Mouse (Mus musculus): ENCODE data around the gene Gm45261. TPM values are rescaled to one million over a fixed set of nuclear protein-coding genes. Genes with fewer than 3 reads are reported as not detected.

Gene Gm45261
- polyA plus RNA-seq, 1 experiment from 2014 or later, result not detected

- Histone ChIP-seq H3K9ac (no peak overlapping the region), H3K27ac (replicated peaks) (no peak overlapping the region), H3K9me3 (replicated peaks) (no peaks in the 10 kb centered on the region), H3K4me2 (no peak overlapping the region), H3K4me1 (replicated peaks) (no peaks in the 10 kb centered on the region), H3K27me3 (no peaks in the 10 kb centered on the region), H3K4me3 (replicated peaks) (no peak overlapping the region), H3K36me3 (replicated peaks) (no peaks in the 10 kb centered on the region)
- WGBS (ENCODE audit: insufficient replicate concordance), result 26% methylated on average over 1 of the region's 1 CpGs
- no peak for ATAC-seq (ENCODE audit: insufficient read depth)
These were observed 9.2 kb downstream of the Gm45261 start for GRCm38 (mm10) chr1:80451914-80452549.

DNA sequence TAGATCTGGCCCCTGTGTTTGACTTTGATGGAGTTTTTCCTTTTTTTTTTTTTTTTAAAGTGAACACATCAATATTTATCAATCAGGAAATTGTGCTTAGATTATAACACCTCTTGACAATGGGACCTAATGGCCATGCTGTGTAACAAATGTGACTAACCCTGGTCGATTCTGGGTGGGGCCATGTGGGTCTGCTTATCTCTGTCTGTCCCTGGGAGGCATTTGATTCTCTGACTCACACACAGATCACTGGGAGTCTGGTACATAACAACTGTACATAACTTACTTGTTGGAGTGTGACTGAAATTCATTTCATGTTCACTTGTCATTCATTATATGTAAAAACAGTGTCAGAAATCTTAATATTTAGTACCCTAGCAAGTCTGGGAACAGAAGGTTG is 13.7 kb downstream of the Gm45261 start:
- Histone ChIP-seq H3K4me2 (no peak overlapping the region), H3K4me3 (replicated peaks) (no peak overlapping the region), H3K27ac (replicated peaks) (no peak overlapping the region), H3K36me3 (replicated peaks) (no peaks in the 10 kb centered on the region), H3K9me3 (replicated peaks) (no peaks in the 10 kb centered on the region), H3K4me1 (replicated peaks) (no peaks in the 10 kb centered on the region), H3K9ac (no peak overlapping the region), H3K27me3 (no peaks in the 10 kb centered on the region)
- WGBS (ENCODE audit: insufficient replicate concordance), result 4% methylated on average over 1 of the region's 1 CpGs
- no peak for ATAC-seq (ENCODE audit: insufficient read depth)

DNA sequence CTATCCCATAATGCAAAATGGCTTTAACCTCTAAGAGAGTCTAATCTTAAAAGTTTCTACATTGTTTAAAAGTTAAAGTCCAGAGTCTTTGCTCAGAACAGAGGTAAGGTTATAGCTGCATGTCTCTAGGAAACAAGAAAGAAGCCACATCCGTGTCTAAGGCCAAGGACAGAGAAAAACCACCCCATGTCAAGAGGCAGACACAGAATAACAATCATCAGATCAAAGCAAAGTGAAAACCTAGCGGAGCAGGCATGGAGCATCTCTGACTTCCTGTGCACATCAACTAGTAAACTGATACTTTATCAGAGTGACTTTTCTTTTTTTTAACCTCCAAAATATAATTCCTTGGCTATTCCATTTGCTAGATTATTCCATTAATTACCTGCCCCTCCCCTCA is 20.3 kb downstream of the Gm45261 start:
- Histone ChIP-seq H3K27me3 (no peaks in the 10 kb centered on the region), H3K4me2 (no peak overlapping the region), H3K9me3 (replicated peaks) (no peaks in the 10 kb centered on the region), H3K4me1 (replicated peaks) (no peaks in the 10 kb centered on the region), H3K9ac (no peak overlapping the region), H3K36me3 (replicated peaks) (no peaks in the 10 kb centered on the region), H3K27ac (replicated peaks) (no peak overlapping the region), H3K4me3 (replicated peaks) (no peak overlapping the region)
- 53% methylated on average over 2 of the region's 2 CpGs for WGBS (ENCODE audit: insufficient replicate concordance)
- no peak for ATAC-seq (ENCODE audit: insufficient read depth)

GRCm38 (mm10) chr1:80438506-80438905 is 22.7 kb downstream of the Gm45261 start:
- Histone ChIP-seq H3K4me2 (no peak overlapping the region), H3K36me3 (replicated peaks) (no peaks in the 10 kb centered on the region), H3K27ac (replicated peaks) (no peak overlapping the region), H3K27me3 (no peaks in the 10 kb centered on the region), H3K4me1 (replicated peaks) (no peaks in the 10 kb centered on the region), H3K4me3 (replicated peaks) (no peak overlapping the region), H3K9ac (no peak overlapping the region), H3K9me3 (replicated peaks) (no peaks in the 10 kb centered on the region)
- 61% methylated on average over 2 of the region's 2 CpGs for WGBS (ENCODE audit: insufficient replicate concordance)
- no peak for ATAC-seq (ENCODE audit: insufficient read depth)

DNA sequence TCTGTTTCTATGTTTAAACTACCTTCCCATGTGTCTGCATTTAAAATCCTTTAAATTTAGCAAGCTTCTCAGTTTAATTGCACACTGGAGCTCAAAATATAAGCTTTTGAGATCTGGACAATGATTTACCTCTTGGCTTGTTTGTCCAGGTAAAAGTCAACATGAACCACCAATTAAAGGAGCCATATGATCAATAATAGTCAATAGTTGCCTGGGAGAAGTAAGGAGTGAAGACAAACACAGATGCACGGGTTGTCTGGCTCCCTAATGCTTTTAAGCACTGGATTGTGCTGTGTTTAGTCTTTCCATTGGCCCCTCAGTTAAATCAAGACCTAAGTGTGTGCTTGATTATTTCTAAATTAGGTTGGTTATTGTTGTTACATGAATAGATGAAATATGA is 33.3 kb downstream of the Gm45261 start:
- Histone ChIP-seq H3K36me3 (replicated peaks) (no peaks in the 10 kb centered on the region), H3K4me3 (replicated peaks) (no peak overlapping the region), H3K4me1 (replicated peaks) (no peaks in the 10 kb centered on the region), H3K27me3 (no peaks in the 10 kb centered on the region), H3K9ac (no peak overlapping the region), H3K9me3 (replicated peaks) (no peaks in the 10 kb centered on the region), H3K27ac (replicated peaks) (no peak overlapping the region; the same call in 1 of the 2 replicates), H3K4me2 (no peak overlapping the region; the same call in 1 of the 2 replicates)
- peak; percentile 61; the same call in 1 of the 2 replicates for ATAC-seq (ENCODE audit: insufficient read depth)
- WGBS (ENCODE audit: insufficient replicate concordance), result 43% methylated on average over 1 of the region's 1 CpGs

- WGBS (ENCODE audit: insufficient replicate concordance), result 41% methylated on average over 1 of the region's 1 CpGs
These were observed 33.8 kb downstream of the Gm45261 start for GRCm38 (mm10) chr1:80427425-80427824.

GRCm38 (mm10) chr1:80424666-80425065 is 36.6 kb downstream of the Gm45261 start:
- no peak for ATAC-seq (ENCODE audit: insufficient read depth)
- WGBS (ENCODE audit: insufficient replicate concordance), result 61% methylated on average over 1 of the region's 1 CpGs
- H3K4me2 ChIP-seq, result no peak overlapping the region

More at GRCm38 (mm10) chr1:80427425-80427824, 33.8 kb downstream of the Gm45261 start:
- no peaks in the 10 kb centered on the region for H3K4me1 ChIP-seq (replicated peaks)
- H3K9me3 ChIP-seq (replicated peaks), result no peaks in the 10 kb centered on the region
- no peak overlapping the region for H3K9ac ChIP-seq
- H3K27me3 ChIP-seq, result no peaks in the 10 kb centered on the region
- H3K4me3 ChIP-seq (replicated peaks), result no peak overlapping the region
- 0 out of 2 replicates have a peak, but pooled peaks have one; percentile 44 for ATAC-seq (ENCODE audit: insufficient read depth)
- H3K36me3 ChIP-seq (replicated peaks), result no peaks in the 10 kb centered on the region
- no peak overlapping the region; the same call in 1 of the 2 replicates for H3K27ac ChIP-seq (replicated peaks)
- H3K4me2 ChIP-seq, result no peak overlapping the region

GRCm38 (mm10) chr1:80418321-80419045 is 42.8 kb downstream of the Gm45261 start:
- H3K4me2 ChIP-seq, result no peak overlapping the region
- no peaks in the 10 kb centered on the region for H3K36me3 ChIP-seq (replicated peaks)
- no peak overlapping the region for H3K9ac ChIP-seq
- H3K27ac ChIP-seq (replicated peaks), result no peak overlapping the region
- ATAC-seq (ENCODE audit: insufficient read depth), result no peak
- H3K4me1 ChIP-seq (replicated peaks), result no peaks in the 10 kb centered on the region
- H3K4me3 ChIP-seq (replicated peaks), result no peak overlapping the region
- 43% methylated on average over 12 of the region's 12 CpGs for WGBS (ENCODE audit: insufficient replicate concordance)
- no peaks in the 10 kb centered on the region for H3K9me3 ChIP-seq (replicated peaks)
- no peaks in the 10 kb centered on the region for H3K27me3 ChIP-seq

More at GRCm38 (mm10) chr1:80424666-80425065, 36.6 kb downstream of the Gm45261 start:
- Histone ChIP-seq H3K27me3 (no peaks in the 10 kb centered on the region), H3K9ac (no peak overlapping the region), H3K4me1 (replicated peaks) (no peaks in the 10 kb centered on the region), H3K36me3 (replicated peaks) (no peaks in the 10 kb centered on the region), H3K9me3 (replicated peaks) (no peaks in the 10 kb centered on the region), H3K4me3 (replicated peaks) (no peak overlapping the region), H3K27ac (replicated peaks) (no peak overlapping the region)

- H3K36me3 ChIP-seq (replicated peaks), result no peaks in the 10 kb centered on the region
- no peaks in the 10 kb centered on the region for H3K27me3 ChIP-seq
- H3K4me1 ChIP-seq (replicated peaks), result no peaks in the 10 kb centered on the region
- no peak for ATAC-seq (ENCODE audit: insufficient read depth)
- no peak overlapping the region for H3K4me3 ChIP-seq (replicated peaks)
- no peak overlapping the region for H3K9ac ChIP-seq
- no peak overlapping the region for H3K27ac ChIP-seq (replicated peaks)
- no peak overlapping the region for H3K4me2 ChIP-seq
- H3K9me3 ChIP-seq (replicated peaks), result no peaks in the 10 kb centered on the region
- WGBS (ENCODE audit: insufficient replicate concordance), result 53% methylated on average over 5 of the region's 5 CpGs
These were observed 44.9 kb downstream of the Gm45261 start for GRCm38 (mm10) chr1:80416329-80416728.

- H3K4me2 ChIP-seq, result no peak overlapping the region
- ATAC-seq (ENCODE audit: insufficient read depth), result no peak
- H3K9ac ChIP-seq, result no peak overlapping the region
- H3K4me1 ChIP-seq (replicated peaks), result no peaks in the 10 kb centered on the region
- H3K9me3 ChIP-seq (replicated peaks), result no peaks in the 10 kb centered on the region
- no peaks in the 10 kb centered on the region for H3K27me3 ChIP-seq
- no peak overlapping the region for H3K4me3 ChIP-seq (replicated peaks)
- no peak overlapping the region for H3K27ac ChIP-seq (replicated peaks)
- no peaks in the 10 kb centered on the region for H3K36me3 ChIP-seq (replicated peaks)
- 35% methylated on average over 2 of the region's 2 CpGs for WGBS (ENCODE audit: insufficient replicate concordance)
These were observed 48.7 kb downstream of the Gm45261 start for GRCm38 (mm10) chr1:80412521-80412920.

DNA sequence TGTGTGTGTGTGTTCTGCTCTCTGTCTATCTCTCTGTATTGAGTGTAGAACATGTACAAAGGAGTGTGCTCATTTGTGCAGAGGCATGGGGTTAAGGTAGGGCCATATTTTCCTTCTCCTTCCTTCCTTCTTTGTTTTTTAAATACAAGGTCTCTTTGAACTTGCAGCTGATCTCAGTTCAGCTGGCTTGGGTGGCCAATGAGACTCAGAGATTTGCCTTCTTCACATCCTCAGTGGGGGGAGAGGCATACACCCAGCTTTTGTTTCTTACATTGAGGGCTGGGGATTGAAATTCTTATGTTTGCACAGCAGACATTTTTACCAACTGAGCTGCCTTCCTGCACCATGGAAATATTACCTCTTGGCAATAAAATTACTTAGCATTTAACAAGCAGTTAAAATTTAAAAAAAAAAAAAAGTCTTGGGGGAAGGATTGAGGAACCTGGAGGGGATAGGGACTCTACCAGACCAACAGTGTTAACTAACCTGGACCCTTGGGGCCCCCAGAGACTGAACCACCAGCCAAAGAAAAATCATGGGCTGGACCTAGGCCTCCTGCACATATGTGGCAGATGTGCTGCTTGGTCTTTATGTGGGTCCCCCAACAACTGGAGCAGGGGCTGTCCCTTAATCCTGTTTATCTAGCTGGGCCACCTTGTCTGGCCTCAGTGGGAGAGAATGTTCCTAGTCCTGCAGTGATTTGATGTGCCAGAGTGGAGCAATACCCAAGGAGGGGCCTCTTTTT is 50.8 kb downstream of the Gm45261 start:
- Histone ChIP-seq H3K4me2 (no peak overlapping the region), H3K36me3 (replicated peaks) (no peaks in the 10 kb centered on the region), H3K27me3 (no peaks in the 10 kb centered on the region), H3K9ac (no peak overlapping the region), H3K4me1 (replicated peaks) (no peaks in the 10 kb centered on the region), H3K27ac (replicated peaks) (no peak overlapping the region), H3K4me3 (replicated peaks) (no peak overlapping the region), H3K9me3 (replicated peaks) (no peaks in the 10 kb centered on the region)
- no peak for ATAC-seq (ENCODE audit: insufficient read depth)
